ENCODE assay signal across 22 mouse cellular contexts in the genomic region with DNA sequence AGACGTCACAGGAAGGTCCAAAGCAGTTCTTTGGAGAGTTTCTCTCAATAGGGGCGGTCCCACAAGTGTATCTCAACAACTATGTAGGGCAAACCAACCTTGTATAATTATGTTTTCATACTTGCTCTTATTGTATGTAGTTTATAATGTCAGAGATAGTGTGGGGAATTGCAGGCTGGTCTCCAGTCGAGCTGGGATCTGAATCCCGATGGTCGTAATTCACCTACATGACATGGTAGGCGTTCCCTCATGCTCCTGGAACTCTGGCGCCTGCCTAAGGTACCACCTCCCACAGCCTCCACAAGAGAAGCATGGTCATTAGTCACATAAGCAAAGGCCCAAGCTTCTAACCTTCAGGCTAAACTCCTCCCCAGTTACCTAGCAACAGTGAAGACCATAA. TPM values are rescaled to one million over a fixed set of nuclear protein-coding genes. Genes with fewer than 3 reads are reported as not detected.
A peak's percentile ranks its signal among the peaks of the same experiment; 100 is the strongest.
DNase-seq lines count a peak whose midpoint lies in the region; ATAC-seq lines count a peak whose summit lies in the region.
"Had no signal": no experiment of that assay in that cellular context is flagged by ENCODE, and none has a peak within 500 bp of the region (broad histone marks: within the 10 kb centered on the region; RNA-seq: fewer than 3 reads in every experiment).

No protein-coding gene starts in this region.

- no peak overlapping the region for H3K4me2 ChIP-seq in forebrain, embryonic 11.5 days (ENCODE audit: low read depth, low read length, severe bottlenecking)
- H3K4me2 ChIP-seq in forebrain, embryonic 14.5 days (ENCODE audit: low read length), result no peak overlapping the region
- H3K4me2 ChIP-seq in heart, embryonic 12.5 days, result no peak overlapping the region
- no peak overlapping the region for H3K4me2 ChIP-seq in neural tube, embryonic 15.5 days
- H3K4me2 ChIP-seq: embryonic facial prominence, embryonic 13.5 days; forebrain, embryonic 13.5 days; hindbrain, embryonic 12.5 days; hindbrain, embryonic 15.5 days had no signal

- no peaks in the 10 kb centered on the region for H3K4me1 ChIP-seq in forebrain, embryonic 11.5 days (replicated peaks; ENCODE audit: control insufficient read depth, insufficient read depth, low read length)
- H3K4me1 ChIP-seq in forebrain, embryonic 14.5 days (ENCODE audit: control insufficient read depth, insufficient read depth, low read length), result no peaks in the 10 kb centered on the region
- H3K4me1 ChIP-seq in heart, embryonic 10.5 days, result no peaks in the 10 kb centered on the region
- H3K4me1 ChIP-seq in heart, embryonic 12.5 days (replicated peaks), result no peaks in the 10 kb centered on the region
- no peaks in the 10 kb centered on the region for H3K4me1 ChIP-seq in neural tube, embryonic 15.5 days
- H3K4me1 ChIP-seq: embryonic facial prominence, embryonic 10.5 days; embryonic facial prominence, embryonic 13.5 days; forebrain, embryonic 13.5 days; hindbrain, embryonic 12.5 days; hindbrain, embryonic 15.5 days had no signal

- H3K9ac ChIP-seq in forebrain, embryonic 11.5 days (ENCODE audit: low read length), result no peak overlapping the region
- no peak overlapping the region for H3K9ac ChIP-seq in forebrain, embryonic 14.5 days (ENCODE audit: low read length)
- H3K9ac ChIP-seq in heart, embryonic 12.5 days, result no peak overlapping the region
- no peak overlapping the region for H3K9ac ChIP-seq in neural tube, embryonic 15.5 days (replicated peaks)
- H3K9ac ChIP-seq: embryonic facial prominence, embryonic 13.5 days; forebrain, embryonic 13.5 days; forebrain, postnatal 0 days; hindbrain, embryonic 12.5 days; hindbrain, embryonic 15.5 days had no signal

- ATAC-seq in forebrain, embryonic 11.5 days (replicated peaks; ENCODE audit: low FRiP score), result no peak
- ATAC-seq in forebrain, embryonic 14.5 days, result no peak
- ATAC-seq in heart, embryonic 12.5 days (ENCODE audit: insufficient number of reproducible peaks, low FRiP score), result no peak
- ATAC-seq in neural tube, embryonic 15.5 days (ENCODE audit: low FRiP score), result no peak
- ATAC-seq: activated CD4-positive, CD25-positive, alpha-beta regulatory T cell, adult 4 months; forebrain, embryonic 13.5 days; forebrain, postnatal 0 days had no signal

- no peaks in the 10 kb centered on the region for H3K9me3 ChIP-seq in forebrain, embryonic 11.5 days (ENCODE audit: control insufficient read depth, low read length)
- no peaks in the 10 kb centered on the region for H3K9me3 ChIP-seq in forebrain, embryonic 14.5 days (replicated peaks; ENCODE audit: control insufficient read depth, low read length)
- no peaks in the 10 kb centered on the region for H3K9me3 ChIP-seq in heart, embryonic 10.5 days
- H3K9me3 ChIP-seq in heart, embryonic 12.5 days (replicated peaks), result peaks cover 5% of the 10 kb centered on the region; the same call in 1 of the 2 replicates
- no peaks in the 10 kb centered on the region for H3K9me3 ChIP-seq in neural tube, embryonic 15.5 days (replicated peaks)
- H3K9me3 ChIP-seq: embryonic facial prominence, embryonic 10.5 days; embryonic facial prominence, embryonic 13.5 days; forebrain, embryonic 13.5 days; hindbrain, embryonic 12.5 days; hindbrain, embryonic 15.5 days had no signal

- no peak overlapping the region for H3K27ac ChIP-seq in forebrain, embryonic 11.5 days (ENCODE audit: low read depth, low read length)
- H3K27ac ChIP-seq in forebrain, embryonic 14.5 days (ENCODE audit: low read depth, low read length), result no peak overlapping the region
- H3K27ac ChIP-seq in heart, embryonic 10.5 days, result no peak overlapping the region
- no peak overlapping the region for H3K27ac ChIP-seq in heart, embryonic 12.5 days (ENCODE audit: poor library complexity, severe bottlenecking)
- H3K27ac ChIP-seq in neural tube, embryonic 15.5 days (replicated peaks), result no peak overlapping the region
- H3K27ac ChIP-seq: embryonic facial prominence, embryonic 10.5 days; embryonic facial prominence, embryonic 13.5 days; forebrain, embryonic 13.5 days; hindbrain, embryonic 12.5 days; hindbrain, embryonic 15.5 days had no signal

- H3K36me3 ChIP-seq in forebrain, embryonic 11.5 days (ENCODE audit: control insufficient read depth, insufficient read depth, low read length), result no peaks in the 10 kb centered on the region
- H3K36me3 ChIP-seq in forebrain, embryonic 14.5 days (ENCODE audit: control insufficient read depth, insufficient read depth, low read length), result no peaks in the 10 kb centered on the region
- no peaks in the 10 kb centered on the region for H3K36me3 ChIP-seq in heart, embryonic 10.5 days
- H3K36me3 ChIP-seq in heart, embryonic 12.5 days, result no peaks in the 10 kb centered on the region
- no peaks in the 10 kb centered on the region for H3K36me3 ChIP-seq in neural tube, embryonic 15.5 days
- H3K36me3 ChIP-seq: embryonic facial prominence, embryonic 10.5 days; embryonic facial prominence, embryonic 13.5 days; hindbrain, embryonic 12.5 days; hindbrain, embryonic 15.5 days had no signal

- 84% methylated on average over 7 of the region's 7 CpGs for WGBS in forebrain, embryonic 11.5 days
- WGBS in forebrain, embryonic 14.5 days, result 83% methylated on average over 7 of the region's 7 CpGs
- WGBS in heart, embryonic 10.5 days, result 74% methylated on average over 7 of the region's 7 CpGs
- 75% methylated on average over 7 of the region's 7 CpGs for WGBS in heart, embryonic 12.5 days
- WGBS in neural tube, embryonic 15.5 days, result 57% methylated on average over 7 of the region's 7 CpGs

- DNase-seq in forebrain, embryonic 11.5 days (ENCODE audit: low spot score), result peak; percentile 26
- no peak for DNase-seq in forebrain, embryonic 14.5 days (ENCODE audit: low spot score)
- DNase-seq in heart, embryonic 10.5 days (ENCODE audit: low spot score), result peak; percentile 53
- peak; percentile 14 for DNase-seq in neural tube, embryonic 10.5 days (ENCODE audit: extremely low spot score, low spot score)
- DNase-seq: adrenal gland, adult 8-10 months; adrenal gland, postnatal 25 days; cerebellum, adult 11-12 months; cerebellum, adult 8-10 months; cerebellum, postnatal 10 days; cerebellum, postnatal 36 days; embryo, embryonic 11 days; forebrain, postnatal 0 days; gastrocnemius, postnatal 36 days had no signal

- peaks cover 2% of the 10 kb centered on the region; the same call in 1 of the 2 replicates for H3K27me3 ChIP-seq in forebrain, embryonic 11.5 days (ENCODE audit: control insufficient read depth, insufficient read depth, low read length)
- H3K27me3 ChIP-seq in forebrain, embryonic 14.5 days (replicated peaks; ENCODE audit: control insufficient read depth, insufficient read depth, low read length), result no peaks in the 10 kb centered on the region
- peaks cover 30% of the 10 kb centered on the region for H3K27me3 ChIP-seq in heart, embryonic 10.5 days (ENCODE audit: insufficient read depth, poor library complexity, severe bottlenecking)
- H3K27me3 ChIP-seq in heart, embryonic 12.5 days (replicated peaks), result peaks cover 33% of the 10 kb centered on the region
- 0 out of 2 replicates have a peak, but pooled peaks cover 6% of the 10 kb centered on the region for H3K27me3 ChIP-seq in neural tube, embryonic 15.5 days (replicated peaks)

- no peak overlapping the region for H3K4me3 ChIP-seq in forebrain, embryonic 11.5 days (ENCODE audit: low read depth, low read length)
- H3K4me3 ChIP-seq in forebrain, embryonic 14.5 days (ENCODE audit: low read depth, low read length), result no peak overlapping the region
- no peak overlapping the region for H3K4me3 ChIP-seq in heart, embryonic 10.5 days
- H3K4me3 ChIP-seq in heart, embryonic 12.5 days, result no peak overlapping the region
- no peak overlapping the region for H3K4me3 ChIP-seq in neural tube, embryonic 15.5 days (replicated peaks)
- H3K4me3 ChIP-seq: embryonic facial prominence, embryonic 10.5 days; embryonic facial prominence, embryonic 13.5 days; erythroblast, embryonic 14.5 days; forebrain, embryonic 13.5 days; hindbrain, embryonic 12.5 days; hindbrain, embryonic 15.5 days had no signal

RNA-seq across cellular contexts. Expression of gene H2-Q6, which starts 5.9 kb away (rescaled TPM):
- polyA plus RNA-seq in forebrain, embryonic 11.5 days (2014; fragmentation: Nextera tagmentation; extraction: Ambion mirVana), result 0.72 and 1.2 TPM in 2 replicates
- polyA plus RNA-seq in forebrain, embryonic 14.5 days (2014; fragmentation: Nextera tagmentation; extraction: Ambion mirVana), result 0.28 and 0.38 TPM in 2 replicates
- 0.17 and 4.9 TPM in 2 replicates for polyA plus RNA-seq in heart, embryonic 10.5 days (2016; fragmentation: Nextera tagmentation; extraction: Ambion mirVana)
- polyA plus RNA-seq in heart, embryonic 12.5 days (2016; fragmentation: Nextera tagmentation; extraction: Ambion mirVana), result 0.57 TPM in 1 of 2 replicates, not detected in the other
- polyA plus RNA-seq in neural tube, embryonic 15.5 days (2015; fragmentation: Nextera tagmentation; extraction: Ambion mirVana), result 0.95 and 3.7 TPM in 2 replicates

RNA-seq across cellular contexts. Expression of gene H2-Q7, which starts 20.2 kb away (rescaled TPM):
- 10.5 and 10.6 TPM in 2 replicates for polyA plus RNA-seq in forebrain, embryonic 11.5 days (2014; fragmentation: Nextera tagmentation; extraction: Ambion mirVana)
- 1.5 and 2.0 TPM in 2 replicates for polyA plus RNA-seq in forebrain, embryonic 14.5 days (2014; fragmentation: Nextera tagmentation; extraction: Ambion mirVana)
- polyA plus RNA-seq in heart, embryonic 10.5 days (2016; fragmentation: Nextera tagmentation; extraction: Ambion mirVana), result 2.2 and 12.2 TPM in 2 replicates
- 0.83 and 1.0 TPM in 2 replicates for polyA plus RNA-seq in heart, embryonic 12.5 days (2016; fragmentation: Nextera tagmentation; extraction: Ambion mirVana)
- polyA plus RNA-seq in neural tube, embryonic 15.5 days (2015; fragmentation: Nextera tagmentation; extraction: Ambion mirVana), result 5.6 and 12.6 TPM in 2 replicates

RNA-seq across cellular contexts. Expression of gene H2-Q4, which starts 39.4 kb away (rescaled TPM):
- polyA plus RNA-seq in forebrain, embryonic 11.5 days (2014; fragmentation: Nextera tagmentation; extraction: Ambion mirVana), result 1.7 and 2.1 TPM in 2 replicates
- polyA plus RNA-seq in forebrain, embryonic 14.5 days (2014; fragmentation: Nextera tagmentation; extraction: Ambion mirVana), result 0.54 and 0.60 TPM in 2 replicates
- polyA plus RNA-seq in heart, embryonic 10.5 days (2016; fragmentation: Nextera tagmentation; extraction: Ambion mirVana), result 1.8 and 2.1 TPM in 2 replicates
- 1.9 and 2.5 TPM in 2 replicates for polyA plus RNA-seq in heart, embryonic 12.5 days (2016; fragmentation: Nextera tagmentation; extraction: Ambion mirVana)
- polyA plus RNA-seq in neural tube, embryonic 15.5 days (2015; fragmentation: Nextera tagmentation; extraction: Ambion mirVana), result 1.7 and 3.7 TPM in 2 replicates

RNA-seq across cellular contexts. Expression of gene H2-Q10, which starts 51.1 kb away (rescaled TPM):
- 0.07 and 0.12 TPM in 2 replicates for polyA plus RNA-seq in forebrain, embryonic 11.5 days (2014; fragmentation: Nextera tagmentation; extraction: Ambion mirVana)
- polyA plus RNA-seq in forebrain, embryonic 14.5 days (2014; fragmentation: Nextera tagmentation; extraction: Ambion mirVana), result 0.23 TPM in 1 of 2 replicates, not detected in the other
- polyA plus RNA-seq in heart, embryonic 10.5 days (2016; fragmentation: Nextera tagmentation; extraction: Ambion mirVana), result 0.25 and 4.7 TPM in 2 replicates
- polyA plus RNA-seq in heart, embryonic 12.5 days (2016; fragmentation: Nextera tagmentation; extraction: Ambion mirVana), result 0.31 and 1.2 TPM in 2 replicates
- 0.36 and 0.79 TPM in 2 replicates for polyA plus RNA-seq in neural tube, embryonic 15.5 days (2015; fragmentation: Nextera tagmentation; extraction: Ambion mirVana)
- polyA plus RNA-seq: forebrain, embryonic 13.5 days had no signal
